11 mouse cellular contexts compared by ENCODE assay signal in genomic region chr5:27767948-27768347, GRCm38 (mm10). TPM values are rescaled to one million over a fixed set of nuclear protein-coding genes. Genes with fewer than 3 reads are reported as not detected.
DNase-seq lines count a peak whose midpoint lies in the region; ATAC-seq lines count a peak whose summit lies in the region.
"Had no signal": no experiment of that assay in that cellular context is flagged by ENCODE, and none has a peak within 500 bp of the region (broad histone marks: within the 10 kb centered on the region; RNA-seq: fewer than 3 reads in every experiment).

No protein-coding gene starts in this region.

- peak; percentile 14 for DNase-seq in embryo, embryonic 10 days (ENCODE audit: low spot score)
- no peak for DNase-seq in embryo, embryonic 9.5 days (ENCODE audit: extremely low spot score)
- DNase-seq in A20 (ENCODE audit: low read depth, low spot score) = peak; percentile 21
- peak; percentile 37 for DNase-seq in mesoderm, embryonic 11.5 days (ENCODE audit: low read depth, low spot score)
- no peak for DNase-seq in thymus, postnatal 4 days
- DNase-seq in spleen, adult 18-20 months = no peak
- DNase-seq in yolk sac, embryonic 10.5 days (ENCODE audit: low spot score) = no peak
- DNase-seq: cerebellum, adult 18-20 months; kidney, adult 2 months; lung, postnatal 10 days had no signal

- 0 out of 2 replicates have a peak, but pooled peaks have one; percentile 42 for ATAC-seq in erythroblast, adult 5-6 weeks (replicated peaks; ENCODE audit: low FRiP score, poor library complexity, severe bottlenecking)

RNA-seq across cellular contexts. Expression of gene Paxip1, which starts 23.5 kb away (rescaled TPM):
- 10.2 and 19.9 TPM in 2 replicates for total RNA-seq in erythroblast, adult 5-6 weeks (2015; ENCODE audit: low replicate concordance)
- total RNA-seq in erythroblast, adult 5-6 weeks (2017; ENCODE audit: low replicate concordance) = 16.8 and 33.9 TPM in 2 replicates

Comparison
In these comparisons a context has a peak if more than half of its experiments do, and no peak if none do; other contexts are left out.
1. DNase-seq: peak in embryo, embryonic 10 days (single experiment), A20 (single experiment) and mesoderm, embryonic 11.5 days (single experiment); none in embryo, embryonic 9.5 days (single experiment), thymus, postnatal 4 days (single experiment), spleen, adult 18-20 months (0 of 2) and yolk sac, embryonic 10.5 days (single experiment).